Mouse (Mus musculus) myocyte (in vitro differentiated cells): Measurements from ENCODE around the gene Fabp2. TPM values are rescaled to one million over a fixed set of nuclear protein-coding genes. Genes with fewer than 3 reads are reported as not detected.

Source experiments
- H3K27me3 ChIP-seq: one replicate; pipeline ENCODE4 v1.6.1; 2011; ENCODE audit not compliant: control insufficient read depth, insufficient read depth, insufficient read length
- H3K36me3 ChIP-seq: one replicate; pipeline ENCODE4 v1.6.1; 2011; ENCODE audit not compliant: control insufficient read depth, insufficient read depth
- H3K4me2 ChIP-seq: one replicate; pipeline ENCODE4 v1.6.1; 2011; ENCODE audit warnings: low read depth, control low read depth
- H3K4me3 ChIP-seq: one replicate; pipeline ENCODE4 v1.5.1; 2011; ENCODE audit warnings: mild to moderate bottlenecking, control low read depth, moderate library complexity
- H3K79me2 ChIP-seq: one replicate; pipeline ENCODE4 v1.6.1; 2011; ENCODE audit not compliant: control insufficient read depth, insufficient read depth
- H3ac ChIP-seq: one replicate; pipeline ENCODE4 v1.6.1; 2011; ENCODE audit not compliant: control insufficient read depth, insufficient read length
- CEBPB ChIP-seq: IDR thresholded peaks from 2 replicates; pipeline ENCODE4 v1.6.1; 2011; ENCODE audit warnings: mild to moderate bottlenecking, moderate library complexity; ENCODE audit not compliant: poor library complexity, insufficient read depth, severe bottlenecking
- E2F4 ChIP-seq: IDR thresholded peaks from one replicate; pipeline ENCODE4 v1.6.1; 2011; ENCODE audit warnings: mild to moderate bottlenecking, control low read depth, moderate library complexity; ENCODE audit not compliant: insufficient read depth
- MAX ChIP-seq: IDR thresholded peaks from one replicate; pipeline ENCODE4 v1.6.1; 2011; ENCODE audit warnings: low read depth, mild to moderate bottlenecking, control low read depth
- MYOD1 ChIP-seq, 3 experiments: IDR thresholded peaks; one replicate each; pipeline ENCODE4 v1.6.1; 2011; ENCODE audit warnings: control low read depth in 2 of 3, low read depth in 2 of 3, mild to moderate bottlenecking in 2 of 3, moderate library complexity in 1 of 3; ENCODE audit not compliant: insufficient read length in 2 of 3, control insufficient read depth in 1 of 3
- MYOG ChIP-seq, 3 experiments: IDR thresholded peaks; one replicate each; pipeline ENCODE4 v1.6.1; 2011; ENCODE audit warnings: control low read depth in 2 of 3, low read depth in 2 of 3, mild to moderate bottlenecking in 2 of 3; ENCODE audit not compliant: insufficient read length in 2 of 3, control insufficient read depth in 1 of 3, insufficient read depth in 1 of 3
- POLR2A ChIP-seq: IDR thresholded peaks from one replicate; pipeline ENCODE4 v1.6.1; 2011; ENCODE audit warnings: low read depth, mild to moderate bottlenecking, control low read depth, moderate library complexity; ENCODE audit not compliant: insufficient read length
- POLR2AphosphoS2 ChIP-seq: IDR thresholded peaks from one replicate; pipeline ENCODE4 v1.6.1; 2011; ENCODE audit warnings: low read depth, control low read depth; ENCODE audit not compliant: insufficient read length
- REST ChIP-seq: IDR thresholded peaks from one replicate; pipeline ENCODE4 v1.6.1; 2011; ENCODE audit warnings: mild to moderate bottlenecking, control low read depth, moderate library complexity; ENCODE audit not compliant: insufficient read depth, insufficient read length
- SRF ChIP-seq: IDR thresholded peaks from one replicate; pipeline ENCODE4 v1.6.1; 2011; ENCODE audit warnings: low read depth; ENCODE audit not compliant: control insufficient read depth, insufficient read length
- TCF12 ChIP-seq: IDR thresholded peaks from one replicate; pipeline ENCODE4 v1.6.1; 2011; ENCODE audit warnings: mild to moderate bottlenecking, control low read depth; ENCODE audit not compliant: poor library complexity, insufficient read depth, severe bottlenecking
- TCF3 ChIP-seq: IDR thresholded peaks from one replicate; pipeline ENCODE4 v1.6.1; 2011; ENCODE audit warnings: low read depth, control low read depth; ENCODE audit not compliant: insufficient read length
- USF1 ChIP-seq: IDR thresholded peaks from one replicate; pipeline ENCODE4 v1.6.1; 2011; ENCODE audit warnings: low read depth, mild to moderate bottlenecking, control low read depth, moderate library complexity
- polyA plus RNA-seq: library from polyadenylated mRNA; unstranded; fragments of >200 nt; fragmentation: generic; extraction: Trizol; gene quantifications from one replicate; pipeline ENCODE4 v1.2.1, GENCODE M21; 2012; ENCODE audit warnings: missing spikeins

The Fabp2 gene
- polyA plus RNA-seq, 1 experiment = not detected

DNA sequence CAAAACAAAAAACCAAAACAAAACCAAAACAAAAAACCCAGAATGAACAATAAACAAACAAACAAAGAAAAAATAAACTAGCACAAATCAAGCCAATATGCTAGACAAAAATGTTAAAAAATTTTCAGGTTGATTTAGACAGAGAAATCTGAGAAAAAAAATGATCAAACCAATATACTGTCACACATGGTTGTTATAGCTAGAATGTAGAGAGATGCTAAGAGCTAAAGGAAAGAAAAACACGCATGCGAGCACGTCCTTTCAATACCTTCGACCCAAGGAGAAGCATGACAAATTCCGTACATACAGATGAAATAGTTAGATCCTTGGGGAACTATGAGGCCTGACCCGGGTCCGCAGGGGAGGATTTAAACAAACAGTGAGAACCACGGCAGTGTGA, 24.4 kb downstream of the Fabp2 start, which contains the start of gene Gm10959:
Gene Gm10959, minus strand, starts transcription at position 101 of the 400 bp plus-strand sequence.
- Histone ChIP-seq H3K79me2 (no peaks in the 10 kb centered on the region), H3K27me3 (no peaks in the 10 kb centered on the region), H3ac (no peak within 1 kb of the TSS), H3K4me3 (no peak within 1 kb of the TSS), H3K4me2 (no peak within 1 kb of the TSS), H3K36me3 (no peaks in the 10 kb centered on the region)
- TF ChIP-seq POLR2A (no peak), TCF12 (no peak), REST (no peak), SRF (no peak), MYOD1 (IDR thresholded peaks at IDR 0.05; ENCODE audit: control insufficient read depth in 1 of 3, insufficient read length in 2 of 3, low read depth in 2 of 3) (no peak), POLR2AphosphoS2 (no peak), CEBPB (no peak), USF1 (no peak), TCF3 (no peak), E2F4 (no peak), MYOG (IDR thresholded peaks at IDR 0.05; ENCODE audit: control insufficient read depth in 1 of 3, insufficient read depth in 1 of 3, insufficient read length in 2 of 3, low read depth in 2 of 3) (no peak), MAX (no peak)

DNA sequence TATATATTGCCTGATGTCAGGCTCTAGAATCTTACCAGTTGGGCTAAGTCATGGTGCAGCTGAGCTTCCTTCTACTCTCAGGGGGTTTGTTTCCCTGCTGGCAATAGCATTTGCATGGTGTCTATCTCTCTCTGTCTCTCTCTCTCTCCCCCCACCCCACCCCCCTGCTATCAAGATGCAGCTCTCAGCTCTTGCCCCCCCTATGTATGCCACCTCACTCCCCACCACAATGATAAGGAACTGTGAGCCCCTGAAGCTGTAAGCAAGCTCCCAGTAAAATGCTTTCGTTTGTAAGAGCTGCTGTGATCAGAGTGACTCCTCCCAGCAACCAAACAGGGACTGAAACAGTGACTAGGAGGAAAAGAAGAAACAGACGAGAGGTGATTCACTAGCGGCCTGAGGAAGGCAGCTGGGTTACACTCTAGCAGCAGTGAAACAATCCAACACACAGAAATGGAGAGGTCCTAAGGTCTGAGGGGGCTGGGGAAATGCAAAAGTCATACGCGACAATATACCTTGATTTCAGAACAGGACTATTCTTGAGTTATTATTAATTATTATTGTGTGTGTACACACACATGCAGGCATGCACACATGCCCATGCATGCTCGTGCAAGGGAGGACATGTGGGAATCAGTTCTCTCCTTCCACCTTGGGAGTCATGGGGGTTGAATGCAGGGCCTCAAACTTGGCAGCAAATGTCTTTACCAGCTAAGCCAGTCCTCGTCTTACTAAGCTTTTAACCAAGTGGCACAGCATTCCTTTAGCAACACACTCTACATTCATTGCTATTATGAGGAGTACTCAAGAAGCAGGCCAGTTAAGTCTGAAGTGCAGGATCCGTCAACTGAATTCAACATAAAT, 25.9 kb downstream of the Fabp2 start:
- Histone ChIP-seq H3ac (no peak overlapping the region), H3K4me3 (no peak overlapping the region), H3K27me3 (no peaks in the 10 kb centered on the region), H3K79me2 (peaks cover 12% of the 10 kb centered on the region), H3K36me3 (no peaks in the 10 kb centered on the region), H3K4me2 (peak overlapping the region; percentile 7)
- TF ChIP-seq POLR2AphosphoS2 (no peak), MYOD1 (IDR thresholded peaks at IDR 0.05; ENCODE audit: control insufficient read depth in 1 of 3, insufficient read length in 2 of 3, low read depth in 2 of 3) (no peak), TCF3 (no peak), POLR2A (no peak), E2F4 (no peak), REST (no peak), USF1 (no peak), MAX (no peak), TCF12 (no peak), MYOG (IDR thresholded peaks at IDR 0.05; ENCODE audit: control insufficient read depth in 1 of 3, insufficient read depth in 1 of 3, insufficient read length in 2 of 3, low read depth in 2 of 3) (no peak), SRF (no peak), CEBPB (no peak)

DNA sequence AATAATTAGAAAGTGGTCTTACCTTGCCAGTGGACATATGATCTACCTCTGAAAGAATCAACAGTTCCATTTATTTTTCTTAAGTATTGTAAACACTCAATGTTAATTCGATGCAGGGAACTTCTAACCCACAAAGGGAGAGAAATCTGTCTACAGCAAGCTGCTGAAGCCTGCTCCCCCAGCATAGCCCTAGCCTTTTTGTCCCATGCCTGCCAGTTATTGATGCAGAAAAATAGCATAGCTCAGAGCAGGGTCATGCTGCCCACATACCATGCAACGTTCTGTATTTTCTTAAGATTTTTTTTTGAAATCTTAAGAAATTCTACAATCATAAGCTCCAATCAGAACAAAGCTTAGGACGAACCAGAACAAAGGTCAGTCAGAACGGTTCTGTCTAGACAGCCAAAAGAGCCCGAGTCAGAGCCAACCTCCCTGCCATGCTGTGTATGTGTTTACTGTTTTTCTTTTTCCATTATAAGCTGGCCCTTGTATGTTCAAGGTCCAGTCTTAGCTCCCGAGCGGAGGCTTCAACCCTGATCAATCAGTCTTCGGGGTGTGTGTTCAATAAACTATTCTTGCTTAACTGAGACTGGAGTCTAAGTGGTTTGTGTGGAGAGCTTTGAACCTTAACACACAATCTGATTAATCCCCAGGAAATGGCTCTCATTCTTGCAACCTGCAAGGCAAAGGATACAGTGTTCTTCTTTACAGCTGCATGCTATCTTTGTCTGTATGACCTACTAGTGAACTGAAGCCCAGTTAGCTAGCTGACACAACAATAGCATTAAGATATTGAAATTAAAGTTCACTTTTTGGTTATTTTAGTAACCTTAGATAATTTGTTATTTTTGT, 27.0 kb downstream of the Fabp2 start:
- TF ChIP-seq TCF12 (no peak), USF1 (no peak), MYOG (IDR thresholded peaks at IDR 0.05; ENCODE audit: control insufficient read depth in 1 of 3, insufficient read depth in 1 of 3, insufficient read length in 2 of 3, low read depth in 2 of 3) (no peak), CEBPB (no peak), E2F4 (no peak), POLR2A (no peak), REST (no peak), SRF (no peak), MYOD1 (IDR thresholded peaks at IDR 0.05; ENCODE audit: control insufficient read depth in 1 of 3, insufficient read length in 2 of 3, low read depth in 2 of 3) (no peak), POLR2AphosphoS2 (no peak), TCF3 (no peak), MAX (no peak)
- Histone ChIP-seq H3K27me3 (no peaks in the 10 kb centered on the region), H3K79me2 (peaks cover 12% of the 10 kb centered on the region), H3ac (no peak overlapping the region), H3K4me3 (no peak overlapping the region), H3K4me2 (no peak overlapping the region), H3K36me3 (no peaks in the 10 kb centered on the region)

DNA sequence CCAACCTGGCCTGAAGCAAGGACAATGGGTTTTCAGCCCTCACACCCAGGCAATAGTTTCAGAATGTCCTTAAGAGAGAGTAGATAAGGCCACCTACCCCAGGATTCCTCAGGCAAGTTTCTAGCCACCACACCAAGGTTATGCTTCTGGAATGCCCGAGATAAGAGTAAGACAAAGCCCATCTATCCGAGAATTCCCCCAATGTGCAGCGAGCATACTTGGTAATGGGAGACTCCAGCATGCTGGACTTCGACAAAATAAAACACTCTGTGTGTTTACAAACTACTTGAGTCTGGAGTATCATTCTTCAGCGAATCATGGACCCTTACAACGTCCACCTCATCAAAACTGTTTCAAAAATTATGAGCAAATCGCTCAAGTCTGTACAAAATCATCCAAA, 28.3 kb downstream of the Fabp2 start:
- Histone ChIP-seq H3K4me2 (peak overlapping the region; percentile 89), H3K4me3 (peak overlapping the region; percentile 84), H3K79me2 (peaks cover 12% of the 10 kb centered on the region), H3K36me3 (no peaks in the 10 kb centered on the region), H3ac (no peak overlapping the region), H3K27me3 (no peaks in the 10 kb centered on the region)
- no peak for TF ChIP-seq MAX
- TF ChIP-seq SRF = no peak
- TF ChIP-seq REST = no peak
- TF ChIP-seq TCF12 = no peak
- TF ChIP-seq MYOG (IDR thresholded peaks at IDR 0.05; ENCODE audit: control insufficient read depth in 1 of 3, insufficient read depth in 1 of 3, insufficient read length in 2 of 3, low read depth in 2 of 3) = no peak
- TF ChIP-seq TCF3 = no peak
- no peak for TF ChIP-seq POLR2A
- no peak for TF ChIP-seq POLR2AphosphoS2
- no peak for TF ChIP-seq E2F4
- no peak for TF ChIP-seq MYOD1 (IDR thresholded peaks at IDR 0.05; ENCODE audit: control insufficient read depth in 1 of 3, insufficient read length in 2 of 3, low read depth in 2 of 3)
- no peak for TF ChIP-seq USF1
- TF ChIP-seq CEBPB = no peak
